Mouse (Mus musculus) myocyte (in vitro differentiated cells): ENCODE data around the gene Wnt3.
"Not testable (repeated sequence)": the region's sequence is repeated elsewhere in the genome, so short reads cannot be mapped to it uniquely, and the experiment has no call there.

ENCODE experiments used
- CEBPB ChIP-seq: IDR thresholded peaks from 2 replicates; pipeline ENCODE4 v1.6.1; 2011; ENCODE audit warnings: mild to moderate bottlenecking, moderate library complexity; ENCODE audit not compliant: poor library complexity, insufficient read depth, severe bottlenecking
- E2F4 ChIP-seq: IDR thresholded peaks from one replicate; pipeline ENCODE4 v1.6.1; 2011; ENCODE audit warnings: mild to moderate bottlenecking, control low read depth, moderate library complexity; ENCODE audit not compliant: insufficient read depth
- MAX ChIP-seq: IDR thresholded peaks from one replicate; pipeline ENCODE4 v1.6.1; 2011; ENCODE audit warnings: low read depth, mild to moderate bottlenecking, control low read depth
- MYOG ChIP-seq, 3 experiments: IDR thresholded peaks; one replicate each; pipeline ENCODE4 v1.6.1; 2011; ENCODE audit warnings: control low read depth in 2 of 3, low read depth in 2 of 3, mild to moderate bottlenecking in 2 of 3; ENCODE audit not compliant: insufficient read length in 2 of 3, control insufficient read depth in 1 of 3, insufficient read depth in 1 of 3
- POLR2A ChIP-seq: IDR thresholded peaks from one replicate; pipeline ENCODE4 v1.6.1; 2011; ENCODE audit warnings: low read depth, mild to moderate bottlenecking, control low read depth, moderate library complexity; ENCODE audit not compliant: insufficient read length
- POLR2AphosphoS2 ChIP-seq: IDR thresholded peaks from one replicate; pipeline ENCODE4 v1.6.1; 2011; ENCODE audit warnings: low read depth, control low read depth; ENCODE audit not compliant: insufficient read length
- TCF3 ChIP-seq: IDR thresholded peaks from one replicate; pipeline ENCODE4 v1.6.1; 2011; ENCODE audit warnings: low read depth, control low read depth; ENCODE audit not compliant: insufficient read length
- USF1 ChIP-seq: IDR thresholded peaks from one replicate; pipeline ENCODE4 v1.6.1; 2011; ENCODE audit warnings: low read depth, mild to moderate bottlenecking, control low read depth, moderate library complexity

DNA sequence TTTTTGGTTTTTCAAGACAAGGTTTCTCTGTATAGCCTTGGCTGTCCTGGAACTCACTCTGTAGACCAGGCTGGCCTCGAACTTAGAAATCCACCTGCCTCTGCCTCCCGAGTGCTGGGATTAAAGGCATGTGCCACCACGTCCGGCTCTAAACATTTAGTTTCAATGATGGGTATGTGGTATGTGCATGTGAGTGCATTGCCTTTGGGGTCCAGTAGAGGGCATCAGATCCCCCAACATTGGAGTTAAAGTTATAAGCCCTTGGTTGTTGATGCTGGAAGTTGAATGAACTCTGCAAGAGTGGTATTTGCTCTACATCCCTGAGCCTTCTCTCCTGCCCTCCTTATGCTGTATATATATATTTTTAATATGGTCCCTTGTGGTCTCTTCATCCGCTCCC lies 13.1 kb upstream of the Wnt3 start:
- not testable (repeated sequence) for TF ChIP-seq POLR2A; MAX; MYOG (IDR thresholded peaks at IDR 0.05; ENCODE audit: control insufficient read depth in 1 of 3, insufficient read depth in 1 of 3, insufficient read length in 2 of 3, low read depth in 2 of 3); USF1; POLR2AphosphoS2; CEBPB; TCF3; E2F4
